Mouse (Mus musculus): ENCODE measurements around the gene Fap. TPM values are rescaled to one million over a fixed set of nuclear protein-coding genes. Genes with fewer than 3 reads are reported as not detected.

Fap gene
- polyA plus RNA-seq, 1 experiment from 2014 or later: 0.20 TPM

GRCm38 (mm10) chr2:62574250-62574649 lies 375 bp upstream of the Fap start:
- Histone ChIP-seq H3K4me2 (ENCODE audit: low read depth, low read length) (no peak overlapping the region), H3K36me3 (replicated peaks; ENCODE audit: insufficient read depth, low read length) (no peaks in the 10 kb centered on the region), H3K27ac (ENCODE audit: low read depth) (no peak overlapping the region), H3K9ac (replicated peaks) (no peak overlapping the region), H3K27me3 (ENCODE audit: insufficient read depth, low read length) (no peaks in the 10 kb centered on the region), H3K9me3 (ENCODE audit: low read length) (no peaks in the 10 kb centered on the region), H3K4me3 (ENCODE audit: low read depth, low read length) (no peak overlapping the region), H3K4me1 (ENCODE audit: insufficient read depth) (no peaks in the 10 kb centered on the region)
- TF ChIP-seq EP300 (IDR thresholded peaks at IDR 0.05; ENCODE audit: low read depth) (no peak), CTCF (IDR thresholded peaks at IDR 0.05; ENCODE audit: low read depth) (no peak)
- WGBS (ENCODE audit: insufficient replicate concordance): 62% methylated on average over 7 of the region's 7 CpGs
- no peak for ATAC-seq
- DNase-seq: no peak

GRCm38 (mm10) chr2:62573099-62573752 lies 649 bp downstream of the Fap start:
- no peak overlapping the region for H3K4me3 ChIP-seq (ENCODE audit: low read depth, low read length)
- no peaks in the 10 kb centered on the region for H3K27me3 ChIP-seq (ENCODE audit: insufficient read depth, low read length)
- no peak overlapping the region for H3K27ac ChIP-seq (ENCODE audit: low read depth)
- ATAC-seq (no peak), DNase-seq (no peak)
- no peak for TF ChIP-seq EP300 (IDR thresholded peaks at IDR 0.05; ENCODE audit: low read depth)
- H3K9ac ChIP-seq (replicated peaks): no peak overlapping the region
- no peaks in the 10 kb centered on the region for H3K4me1 ChIP-seq (ENCODE audit: insufficient read depth)
- no peaks in the 10 kb centered on the region for H3K9me3 ChIP-seq (ENCODE audit: low read length)
- 77% methylated on average over 10 of the region's 10 CpGs for WGBS (ENCODE audit: insufficient replicate concordance)
- no peaks in the 10 kb centered on the region for H3K36me3 ChIP-seq (replicated peaks; ENCODE audit: insufficient read depth, low read length)
- H3K4me2 ChIP-seq (ENCODE audit: low read depth, low read length): no peak overlapping the region

- no peak overlapping the region for H3K9ac ChIP-seq (replicated peaks)
- H3K36me3 ChIP-seq (replicated peaks; ENCODE audit: insufficient read depth, low read length): no peaks in the 10 kb centered on the region
- no peaks in the 10 kb centered on the region for H3K4me1 ChIP-seq (ENCODE audit: insufficient read depth)
- no peak overlapping the region for H3K4me3 ChIP-seq (ENCODE audit: low read depth, low read length)
- H3K9me3 ChIP-seq (ENCODE audit: low read length): no peaks in the 10 kb centered on the region
- WGBS (ENCODE audit: insufficient replicate concordance): 73% methylated on average over 1 of the region's 1 CpGs
- ATAC-seq (no peak), DNase-seq (no peak)
- TF ChIP-seq CTCF (IDR thresholded peaks at IDR 0.05; ENCODE audit: low read depth) (no peak), EP300 (IDR thresholded peaks at IDR 0.05; ENCODE audit: low read depth) (no peak)
- H3K4me2 ChIP-seq (ENCODE audit: low read depth, low read length): no peak overlapping the region
- no peaks in the 10 kb centered on the region for H3K27me3 ChIP-seq (ENCODE audit: insufficient read depth, low read length)
- no peak overlapping the region for H3K27ac ChIP-seq (ENCODE audit: low read depth)
Measured at GRCm38 (mm10) chr2:62564687-62565086, 9.2 kb downstream of the Fap start.

GRCm38 (mm10) chr2:62562661-62563485 lies 11.0 kb downstream of the Fap start:
- no peaks in the 10 kb centered on the region for H3K27me3 ChIP-seq (ENCODE audit: insufficient read depth, low read length)
- no peak for DNase-seq
- H3K4me3 ChIP-seq (ENCODE audit: low read depth, low read length): no peak overlapping the region
- no peak for TF ChIP-seq EP300 (IDR thresholded peaks at IDR 0.05; ENCODE audit: low read depth)
- no peak for TF ChIP-seq CTCF (IDR thresholded peaks at IDR 0.05; ENCODE audit: low read depth)
- H3K27ac ChIP-seq (ENCODE audit: low read depth): no peak overlapping the region
- no peaks in the 10 kb centered on the region for H3K36me3 ChIP-seq (replicated peaks; ENCODE audit: insufficient read depth, low read length)
- H3K9ac ChIP-seq (replicated peaks): no peak overlapping the region
- H3K4me2 ChIP-seq (ENCODE audit: low read depth, low read length): no peak overlapping the region
- no peak for ATAC-seq
- WGBS (ENCODE audit: insufficient replicate concordance): 59% methylated on average over 5 of the region's 5 CpGs
- H3K4me1 ChIP-seq (ENCODE audit: insufficient read depth): no peaks in the 10 kb centered on the region
- no peaks in the 10 kb centered on the region for H3K9me3 ChIP-seq (ENCODE audit: low read length)

- no peaks in the 10 kb centered on the region for H3K4me1 ChIP-seq (ENCODE audit: insufficient read depth)
- H3K27ac ChIP-seq (ENCODE audit: low read depth): no peak overlapping the region
- H3K27me3 ChIP-seq (ENCODE audit: insufficient read depth, low read length): no peaks in the 10 kb centered on the region
- no peak overlapping the region for H3K9ac ChIP-seq (replicated peaks)
- DNase-seq (peak; percentile 14), ATAC-seq (no peak)
- no peak overlapping the region for H3K4me2 ChIP-seq (ENCODE audit: low read depth, low read length)
- no peak overlapping the region for H3K4me3 ChIP-seq (ENCODE audit: low read depth, low read length)
- peaks cover 2% of the 10 kb centered on the region; the same call in 1 of the 2 replicates for H3K9me3 ChIP-seq (ENCODE audit: low read length)
- H3K36me3 ChIP-seq (replicated peaks; ENCODE audit: insufficient read depth, low read length): no peaks in the 10 kb centered on the region
- no peak for TF ChIP-seq EP300 (IDR thresholded peaks at IDR 0.05; ENCODE audit: low read depth)
- TF ChIP-seq CTCF (IDR thresholded peaks at IDR 0.05; ENCODE audit: low read depth): peak; percentile 59
- WGBS (ENCODE audit: insufficient replicate concordance): 74% methylated on average over 2 of the region's 2 CpGs
Measured at GRCm38 (mm10) chr2:62557417-62557816, 16.5 kb downstream of the Fap start.

GRCm38 (mm10) chr2:62556349-62556748 lies 17.5 kb downstream of the Fap start:
- no peaks in the 10 kb centered on the region for H3K36me3 ChIP-seq (replicated peaks; ENCODE audit: insufficient read depth, low read length)
- no peak overlapping the region for H3K4me3 ChIP-seq (ENCODE audit: low read depth, low read length)
- H3K9ac ChIP-seq (replicated peaks): no peak overlapping the region
- WGBS (ENCODE audit: insufficient replicate concordance): 87% methylated on average over 9 of the region's 9 CpGs
- H3K9me3 ChIP-seq (ENCODE audit: low read length): peaks cover 2% of the 10 kb centered on the region; the same call in 1 of the 2 replicates
- H3K4me1 ChIP-seq (ENCODE audit: insufficient read depth): no peaks in the 10 kb centered on the region
- ATAC-seq (no peak), DNase-seq (no peak)
- H3K27me3 ChIP-seq (ENCODE audit: insufficient read depth, low read length): no peaks in the 10 kb centered on the region
- no peak overlapping the region for H3K27ac ChIP-seq (ENCODE audit: low read depth)
- H3K4me2 ChIP-seq (ENCODE audit: low read depth, low read length): no peak overlapping the region
- TF ChIP-seq EP300 (IDR thresholded peaks at IDR 0.05; ENCODE audit: low read depth): no peak
- no peak for TF ChIP-seq CTCF (IDR thresholded peaks at IDR 0.05; ENCODE audit: low read depth)
